Mouse (Mus musculus) heart, postnatal 14 days (tissue): ENCODE measurements around the gene Lmbr1l. TPM values are rescaled to one million over a fixed set of nuclear protein-coding genes. Genes with fewer than 3 reads are reported as not detected.

Experiments
- DNase-seq, 2 experiments: peaks; one replicate each; pipeline ENCODE4 v3.0.0; 2021 to 2022
- intact Hi-C: fragments of 180-260 bp; cut with DNase I; formaldehyde crosslinking; loops from one replicate; pipeline ENCODE4 v1.15.1; 2025
- total RNA-seq, 2 experiments: library from RNA; stranded (reverse); gene quantifications; 2 replicates each; pipeline ENCODE4 v1.2.3; 2021

The Lmbr1l gene
- total RNA-seq, 2 experiments from 2014 or later, result 13.6 to 13.7 TPM

DNA sequence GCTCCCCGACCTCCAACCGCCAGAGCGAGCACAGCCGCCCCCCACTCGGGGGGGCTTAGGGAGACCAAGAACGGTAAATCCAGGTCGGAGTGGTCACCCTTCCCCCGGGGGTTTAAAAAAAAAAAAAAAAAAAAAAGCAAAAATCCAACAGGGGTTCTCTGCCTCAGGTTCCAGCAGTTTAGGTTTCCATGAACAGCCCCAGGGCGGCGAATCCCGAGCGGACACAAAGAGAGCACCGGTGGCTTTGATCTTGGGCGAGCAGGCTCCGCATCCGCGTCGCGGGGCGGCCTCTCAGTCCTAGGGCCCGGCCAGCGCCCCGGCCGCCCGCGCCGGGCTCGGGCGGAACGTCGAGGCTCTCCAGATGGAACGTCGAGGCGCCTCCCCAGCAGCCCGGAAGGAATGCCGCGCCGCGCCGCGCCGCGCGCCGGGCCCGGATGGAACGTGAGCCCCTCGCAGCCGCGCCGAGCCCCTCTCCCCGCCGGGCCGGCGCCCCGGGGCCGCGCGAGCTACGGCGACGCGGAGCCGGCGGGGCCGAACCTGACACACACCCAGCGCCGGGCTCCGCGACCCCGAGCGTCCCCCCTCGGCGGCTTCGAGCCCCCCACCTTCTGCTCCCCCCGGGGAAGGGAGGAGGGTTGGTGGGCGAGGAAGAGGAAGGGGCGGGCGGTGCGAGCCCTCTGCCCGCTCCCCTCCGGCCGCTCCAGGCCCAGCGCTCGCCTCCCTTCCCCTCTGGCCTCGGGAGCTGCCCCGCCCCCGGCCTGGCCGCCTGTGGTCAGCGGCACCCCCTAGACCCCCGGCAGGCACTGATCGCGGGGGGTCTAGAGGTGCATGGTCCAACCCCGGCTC, 46.7 kb downstream of the Lmbr1l start, which contains the start of gene Kmt2d:
TSS of gene Kmt2d (minus strand) at position 135 of the 846 bp plus-strand sequence.
- DNase-seq, result peak; percentile 47 to 68

GRCm38 (mm10) chr15:98870179-98871069, 47.6 kb downstream of the Lmbr1l start:
- intact Hi-C loops, result no loop called here
- peak; percentile 47 to 51 for DNase-seq

More for the DNA sequence above, 46.7 kb downstream of the Lmbr1l start, which contains the start of gene Kmt2d:
- intact Hi-C loops, result no loop called here

DNA sequence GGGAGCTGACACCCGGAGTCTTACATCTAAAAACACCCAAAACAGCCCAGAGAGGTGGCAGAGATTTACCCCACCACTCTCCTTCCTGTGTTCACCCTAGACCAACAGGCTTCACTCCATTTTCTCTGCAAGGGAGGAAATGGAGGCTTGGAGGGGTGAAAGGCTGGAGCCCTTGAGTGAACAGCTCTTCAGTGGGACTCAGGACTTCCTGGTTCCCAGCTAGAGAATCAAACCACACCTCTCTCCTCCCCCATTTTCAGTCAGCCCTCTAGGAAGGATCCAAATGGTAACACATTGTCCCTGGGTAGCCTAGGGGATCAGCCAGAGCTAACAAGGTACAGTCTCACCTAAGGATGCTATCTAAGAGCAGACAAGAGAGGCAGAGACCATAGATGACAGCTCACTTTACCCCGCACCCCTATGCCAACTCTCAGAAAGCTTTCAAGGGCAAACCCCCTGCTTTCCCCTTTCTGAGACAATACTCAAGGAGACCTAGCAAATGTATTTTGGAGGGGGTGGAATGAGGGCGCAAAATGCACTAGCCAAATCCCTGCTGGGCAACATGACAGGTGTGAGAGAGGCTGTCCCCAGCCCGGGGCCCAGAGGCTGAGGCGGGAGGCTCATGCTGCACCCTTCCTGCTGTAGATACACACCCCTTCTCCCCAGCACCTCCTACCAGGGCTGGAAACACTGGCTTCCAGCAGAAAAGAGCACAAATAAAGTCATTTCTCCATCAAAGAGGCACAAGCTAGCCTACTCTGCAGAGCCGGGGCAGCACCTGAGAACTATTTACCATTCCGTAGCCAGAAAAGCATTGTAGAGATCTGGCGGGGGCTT, 48.5 kb downstream of the Lmbr1l start:
- intact Hi-C loops, result loop anchor here (5.0 kb wide), 1 partner anchor 37 kb away; the partner anchor contains the start of gene Prkag1
- peak in 1 of 2 experiments; percentile 34 for DNase-seq

DNA sequence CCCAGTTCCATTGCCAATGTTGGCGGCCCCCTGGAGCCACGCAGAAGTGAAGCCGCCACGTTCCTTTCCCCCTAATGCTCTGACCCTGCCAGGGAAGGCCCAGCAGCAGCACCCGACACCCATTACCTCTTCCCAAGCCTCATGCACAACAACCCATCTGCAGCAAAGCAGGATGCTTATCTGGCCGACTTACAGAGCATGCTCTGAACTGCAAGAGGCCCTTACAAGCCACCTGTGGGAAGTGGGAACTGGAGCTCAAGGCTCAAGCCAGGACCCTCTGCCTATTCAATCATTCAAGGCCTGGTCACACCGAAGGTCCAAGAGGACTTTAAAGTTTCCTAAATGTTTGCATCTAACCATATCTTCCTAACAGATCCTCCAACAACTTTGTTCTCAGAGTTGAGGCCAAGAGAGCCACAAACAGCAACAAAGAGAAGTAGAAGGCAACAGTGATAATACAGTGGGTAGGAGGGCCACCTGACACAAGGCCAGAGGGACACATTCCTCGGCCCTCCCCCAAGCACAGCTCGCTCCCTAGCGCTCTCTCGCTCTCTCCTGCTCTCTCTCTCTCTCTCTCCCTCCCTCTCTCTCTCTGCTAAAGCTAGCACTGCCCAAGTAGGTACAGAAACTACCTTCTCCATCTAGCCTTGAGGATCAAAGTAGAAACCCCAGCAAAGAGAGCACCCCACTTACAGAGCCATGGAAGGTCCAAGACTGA, 49.5 kb downstream of the Lmbr1l start:
- intact Hi-C loops, result loop anchor here (5.0 kb wide), 1 partner anchor 36 kb away; the partner anchor contains the start of gene Prkag1
- DNase-seq, result peak in 1 of 2 experiments; percentile 17

GRCm38 (mm10) chr15:98867321-98867720, 50.7 kb downstream of the Lmbr1l start:
- intact Hi-C loops, result loop anchor here (5.0 kb wide), 1 partner anchor 35 kb away; the partner anchor contains the start of gene Prkag1

GRCm38 (mm10) chr15:98866501-98866900, 51.5 kb downstream of the Lmbr1l start:
- intact Hi-C loops, result loop anchor here (5.0 kb wide), 1 partner anchor 34 kb away; the partner anchor contains the start of gene Prkag1
- DNase-seq, result no peak

More at GRCm38 (mm10) chr15:98867321-98867720, 50.7 kb downstream of the Lmbr1l start:
- DNase-seq, result peak; percentile 49 to 63

DNA sequence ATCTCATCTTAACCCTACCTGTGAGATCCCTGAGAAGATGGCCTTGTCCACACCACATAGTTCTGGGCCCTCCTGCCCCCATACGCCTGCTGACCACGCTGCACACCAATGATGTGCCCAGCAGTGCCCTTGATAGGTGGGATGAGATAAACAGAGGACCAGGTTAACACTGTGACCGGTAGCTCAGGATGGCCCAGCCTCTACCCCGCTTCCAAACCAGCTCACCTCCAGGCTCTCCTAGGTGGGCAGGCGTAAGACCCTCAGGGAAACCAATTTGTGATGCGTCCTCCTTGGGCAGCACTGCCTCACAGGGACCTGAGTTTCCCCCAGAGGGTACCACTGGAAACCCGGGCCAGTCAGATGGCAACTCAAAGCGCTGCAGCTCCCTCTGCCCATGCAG, 52.3 kb downstream of the Lmbr1l start:
- DNase-seq, result no peak

DNA sequence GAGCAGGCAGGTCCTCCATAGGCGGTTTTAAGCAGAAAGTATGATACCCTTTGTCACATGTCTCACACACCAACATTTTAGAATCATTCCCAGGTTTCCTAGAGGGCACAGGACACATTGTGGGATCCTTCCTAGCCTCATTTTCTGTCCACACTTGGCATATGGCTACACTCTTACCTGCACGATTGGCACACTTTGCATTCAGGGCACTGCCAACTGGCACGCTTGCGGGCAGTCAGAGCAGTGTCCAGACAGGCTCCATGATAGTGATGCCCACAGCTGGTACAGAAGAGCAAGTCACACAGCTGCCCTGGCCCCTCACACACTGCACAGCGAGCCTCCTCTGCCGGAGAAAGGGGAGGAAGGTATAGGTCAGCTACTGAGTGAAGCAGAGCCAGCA, 53.1 kb downstream of the Lmbr1l start:
- no peak for DNase-seq
- intact Hi-C loops, result loop anchor here (5.0 kb wide), 1 partner anchor 33 kb away; the partner anchor contains the start of gene Prkag1

More for the DNA sequence above, 52.3 kb downstream of the Lmbr1l start:
- intact Hi-C loops, result loop anchor here (5.0 kb wide), 1 partner anchor 33 kb away; the partner anchor contains the start of gene Prkag1

GRCm38 (mm10) chr15:98863451-98863958, 54.5 kb downstream of the Lmbr1l start:
- intact Hi-C loops, result no loop called here
- no peak for DNase-seq

- intact Hi-C loops, result no loop called here
- DNase-seq, result peak in 1 of 2 experiments; percentile 5
Observed at GRCm38 (mm10) chr15:98861701-98862410, 56.2 kb downstream of the Lmbr1l start.

DNA sequence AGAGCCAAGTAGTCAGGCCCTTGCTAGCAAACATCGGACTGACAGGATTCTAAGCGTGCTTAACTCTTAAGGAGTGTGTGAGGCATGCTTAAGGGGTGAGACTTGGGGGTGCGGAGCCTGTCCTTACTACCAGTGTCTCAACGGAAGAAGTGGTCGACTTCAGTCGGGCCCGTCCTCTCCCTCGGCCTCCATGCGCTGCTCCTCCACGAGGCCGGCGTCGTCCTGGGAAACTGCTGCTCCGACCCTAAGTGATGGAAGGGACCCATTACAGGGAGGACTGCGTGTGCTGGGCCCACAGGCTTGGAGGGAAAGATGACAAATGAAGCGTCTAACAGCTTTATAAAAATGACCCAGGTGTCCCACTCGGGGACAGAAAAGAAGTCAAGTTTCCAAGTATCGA, 57.1 kb downstream of the Lmbr1l start:
- DNase-seq, result no peak
- intact Hi-C loops, result no loop called here

GRCm38 (mm10) chr15:98859319-98860043, 58.5 kb downstream of the Lmbr1l start:
- no peak for DNase-seq
- intact Hi-C loops, result no loop called here

DNA sequence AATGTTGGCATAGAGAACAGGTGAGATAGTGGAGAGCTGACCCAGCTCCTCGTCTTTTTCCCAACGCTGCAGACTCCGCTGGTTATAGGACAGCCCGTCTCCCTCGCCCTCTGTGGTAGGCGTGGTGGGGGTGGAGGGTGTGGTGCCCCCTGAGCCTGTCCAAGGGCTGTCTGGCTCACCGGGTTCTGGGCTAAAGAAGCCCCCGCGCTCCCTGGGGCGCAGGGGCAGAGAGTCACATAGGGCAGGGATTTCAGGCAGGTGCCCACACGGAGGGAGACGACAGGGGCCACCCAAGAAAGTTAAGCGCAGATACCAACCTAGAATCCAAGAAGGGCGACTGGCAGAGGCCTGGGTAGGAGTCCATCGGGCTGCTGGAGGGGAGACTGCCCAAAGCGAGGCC, 63.8 kb downstream of the Lmbr1l start:
- intact Hi-C loops, result no loop called here
- no peak for DNase-seq
